Mouse (Mus musculus) forebrain, embryonic 15.5 days (tissue): ENCODE results near the gene Rwdd3. TPM values are rescaled to one million over a fixed set of nuclear protein-coding genes. Genes with fewer than 3 reads are reported as not detected.

Experiments
- ATAC-seq: fragments of 200-750 bp; cut with Nextera tagmentation; replicated peaks from 2 replicates; pipeline ENCODE4 v1.8.0; 2017; ENCODE audit warnings: mild to moderate bottlenecking, moderate TSS enrichment, moderate library complexity
- H3K27ac ChIP-seq: fragments of 300-500 bp; sonication (generic); replicated peaks from 2 replicates; pipeline ENCODE4 v1.5.1; 2015; ENCODE audit warnings: mild to moderate bottlenecking, inconsistent platforms
- H3K27me3 ChIP-seq: fragments of 300-500 bp; sonication (generic); 2 replicates; pipeline ENCODE4 v1.6.1; 2015; ENCODE audit warnings: inconsistent platforms
- H3K36me3 ChIP-seq: fragments of 300-500 bp; sonication (generic); 2 replicates; pipeline ENCODE4 v1.6.1; 2015; ENCODE audit warnings: mild to moderate bottlenecking, inconsistent platforms
- H3K4me1 ChIP-seq: fragments of 300-500 bp; sonication (generic); 2 replicates; pipeline ENCODE4 v1.6.1; 2015; ENCODE audit warnings: inconsistent platforms
- H3K4me2 ChIP-seq: fragments of 300-500 bp; sonication (generic); replicated peaks from 2 replicates; pipeline ENCODE4 v1.6.1; 2015; ENCODE audit warnings: mild to moderate bottlenecking, inconsistent platforms
- H3K4me3 ChIP-seq: fragments of 300-500 bp; sonication (generic); 2 replicates; pipeline ENCODE4 v1.5.1; 2015; ENCODE audit warnings: mild to moderate bottlenecking, inconsistent platforms
- H3K9ac ChIP-seq: fragments of 300-500 bp; sonication (generic); replicated peaks from 2 replicates; pipeline ENCODE4 v1.6.1; 2015; ENCODE audit warnings: mild to moderate bottlenecking, inconsistent platforms
- H3K9me3 ChIP-seq: fragments of 300-500 bp; sonication (generic); 2 replicates; pipeline ENCODE4 v1.6.1; 2016; ENCODE audit warnings: inconsistent platforms
- WGBS: fragments of 180-500 bp; shearing (Covaris S2); methylation state at CpG from one replicate; pipeline ENCODE4 v1.1.7; 2015; ENCODE audit warnings: mixed read lengths; 5-methylcytosine and 5-hydroxymethylcytosine counted together
- polyA plus RNA-seq: library from polyadenylated mRNA; unstranded; fragments of >200 nt; fragmentation: Nextera tagmentation; extraction: Ambion mirVana; gene quantifications from 2 replicates; pipeline ENCODE4 v1.2.1, GENCODE M21; 2015

Rwdd3 gene
- polyA plus RNA-seq, 1 experiment from 2014 or later: 25.3 TPM

DNA sequence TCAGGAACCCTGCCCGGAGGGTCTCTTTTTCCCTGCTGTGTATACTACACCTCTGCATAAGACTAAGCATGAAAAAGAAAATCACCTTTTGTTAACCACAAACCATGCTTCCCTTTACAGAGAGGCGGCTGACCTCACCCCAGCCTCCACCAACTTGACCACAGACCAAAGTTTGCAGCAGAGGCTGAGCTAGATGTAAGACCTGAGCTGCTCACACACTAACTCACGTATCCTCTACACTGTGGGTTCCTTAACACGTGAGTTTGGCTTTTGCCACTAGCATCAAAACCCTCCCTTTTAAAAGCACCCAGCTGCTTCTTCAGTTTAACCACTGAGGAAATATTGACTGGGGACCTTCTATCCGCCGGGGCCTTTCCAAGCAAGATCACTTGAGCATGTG, 64.0 kb downstream of the Rwdd3 start:
- 89% methylated on average over 6 of the region's 6 CpGs for WGBS
- Histone ChIP-seq H3K4me1 (peaks cover 19% of the 10 kb centered on the region), H3K4me2 (no peak overlapping the region), H3K27ac (no peak overlapping the region), H3K9me3 (no peaks in the 10 kb centered on the region), H3K4me3 (no peak overlapping the region), H3K27me3 (no peaks in the 10 kb centered on the region), H3K36me3 (no peaks in the 10 kb centered on the region), H3K9ac (no peak overlapping the region)
- ATAC-seq: no peak

DNA sequence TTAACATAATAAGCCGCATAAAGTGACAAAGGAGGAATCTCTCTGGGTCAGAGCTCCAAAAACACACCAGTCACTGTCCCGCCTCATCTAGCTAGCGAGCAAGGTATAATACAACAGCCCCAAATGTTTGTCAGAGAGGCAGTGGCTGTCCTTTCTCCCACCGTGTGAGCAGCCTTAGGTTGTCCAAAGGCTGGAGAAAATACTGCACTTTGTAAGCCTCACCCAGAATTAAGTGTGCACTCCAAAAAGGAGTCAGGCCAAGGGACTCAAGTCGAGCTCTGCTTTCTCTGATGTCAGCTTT, 66.1 kb downstream of the Rwdd3 start:
- no peaks in the 10 kb centered on the region for H3K36me3 ChIP-seq
- 68% methylated on average over 5 of the region's 5 CpGs for WGBS
- H3K9ac ChIP-seq: no peak overlapping the region

More for the DNA sequence above, 66.1 kb downstream of the Rwdd3 start:
- H3K4me3 ChIP-seq: no peak overlapping the region
- peak; percentile 31; the same call in 1 of the 2 replicates for ATAC-seq
- H3K4me1 ChIP-seq: peaks cover 19% of the 10 kb centered on the region
- 0 out of 2 replicates have a peak overlapping the region, but pooled peaks have one; percentile 40 for H3K4me2 ChIP-seq
- H3K27ac ChIP-seq: no peak overlapping the region
- no peaks in the 10 kb centered on the region for H3K27me3 ChIP-seq
- no peaks in the 10 kb centered on the region for H3K9me3 ChIP-seq

Other genes with a start within 250 kb of the Rwdd3 start
- gene Tmem56, start 111.4 kb upstream of the Rwdd3 start, polyA plus RNA-seq: 2.7 and 3.3 TPM in 2 replicates
- 28.9 and 34.5 TPM in 2 replicates for gene Alg14, start 120.1 kb upstream of the Rwdd3 start, polyA plus RNA-seq